ENCODE assay signal across 24 mouse cellular contexts in the genomic region with DNA sequence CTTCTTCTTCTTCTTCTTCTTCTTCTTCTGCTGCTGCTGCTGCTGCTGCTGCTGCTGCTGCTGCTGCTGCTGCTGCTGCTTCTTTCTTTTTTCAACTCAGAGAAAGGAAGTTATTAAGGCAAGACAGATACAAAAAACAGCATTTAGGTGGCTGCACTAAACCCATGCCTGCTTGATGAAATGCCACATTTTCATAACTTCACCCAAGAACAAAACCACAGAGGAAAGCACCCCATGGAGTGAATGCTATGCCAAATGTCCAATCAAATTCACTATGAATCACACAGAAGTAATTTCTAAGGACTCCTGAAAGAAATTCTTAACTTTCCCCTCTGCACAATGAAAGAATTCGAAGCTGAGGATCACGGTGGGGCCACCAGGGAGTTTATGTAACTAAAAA.
"Had no signal": no experiment of that assay in that cellular context is flagged by ENCODE, and none has a peak within 500 bp of the region (broad histone marks: within the 10 kb centered on the region; RNA-seq: fewer than 3 reads in every experiment).

No protein-coding gene starts in this region.

- H3K36me3 ChIP-seq: limb, embryonic 10.5 days; limb, embryonic 13.5 days; liver, embryonic 12.5 days; liver, embryonic 15.5 days; lung, embryonic 15.5 days; neural tube, embryonic 12.5 days; neural tube, embryonic 15.5 days had no signal

- H3K27ac ChIP-seq: kidney, postnatal 0 days; layer of hippocampus, adult 2 months; limb, embryonic 10.5 days; limb, embryonic 13.5 days; liver, embryonic 12.5 days; liver, embryonic 15.5 days; lung, embryonic 15.5 days; neural tube, embryonic 12.5 days; neural tube, embryonic 15.5 days; stomach, postnatal 0 days had no signal

- H3K27me3 ChIP-seq: limb, embryonic 13.5 days; liver, embryonic 12.5 days; liver, embryonic 15.5 days; lung, embryonic 15.5 days; neural tube, embryonic 12.5 days; neural tube, embryonic 15.5 days had no signal

- H3K4me1 ChIP-seq: limb, embryonic 10.5 days; limb, embryonic 13.5 days; liver, embryonic 12.5 days; liver, embryonic 15.5 days; lung, embryonic 15.5 days; neural tube, embryonic 12.5 days; neural tube, embryonic 15.5 days had no signal

- H3K9me3 ChIP-seq: limb, embryonic 10.5 days; limb, embryonic 13.5 days; liver, embryonic 12.5 days; liver, embryonic 15.5 days; lung, embryonic 15.5 days; neural tube, embryonic 12.5 days; neural tube, embryonic 15.5 days had no signal

- DNase-seq: kidney, adult 9 months; kidney, postnatal 25 days; layer of hippocampus, adult 9-11 months; liver; lung, adult 18-20 months; lung, postnatal 14 days; lung, postnatal 4 days; midbrain, embryonic 14.5 days; right cerebral cortex, adult 18-20 months; right cerebral cortex, postnatal 14 days; right cerebral cortex, postnatal 4 days; thymus, adult 2 months; thymus, postnatal 14 days had no signal

- H3K4me3 ChIP-seq: layer of hippocampus, adult 2 months; limb, embryonic 10.5 days; limb, embryonic 13.5 days; liver, embryonic 12.5 days; liver, embryonic 15.5 days; lung, embryonic 15.5 days; neural tube, embryonic 12.5 days; neural tube, embryonic 15.5 days had no signal

- ATAC-seq: liver, embryonic 12.5 days had no signal

- H3K9ac ChIP-seq: limb, embryonic 13.5 days; liver, embryonic 12.5 days; liver, embryonic 15.5 days; lung, embryonic 15.5 days; neural tube, embryonic 12.5 days; neural tube, embryonic 15.5 days had no signal

- H3K4me2 ChIP-seq: limb, embryonic 13.5 days; liver, embryonic 12.5 days; liver, embryonic 15.5 days; lung, embryonic 15.5 days; midbrain, embryonic 11.5 days; neural tube, embryonic 12.5 days; neural tube, embryonic 15.5 days had no signal
